Mouse (Mus musculus): ENCODE measurements around the gene Atpif1.

DNA sequence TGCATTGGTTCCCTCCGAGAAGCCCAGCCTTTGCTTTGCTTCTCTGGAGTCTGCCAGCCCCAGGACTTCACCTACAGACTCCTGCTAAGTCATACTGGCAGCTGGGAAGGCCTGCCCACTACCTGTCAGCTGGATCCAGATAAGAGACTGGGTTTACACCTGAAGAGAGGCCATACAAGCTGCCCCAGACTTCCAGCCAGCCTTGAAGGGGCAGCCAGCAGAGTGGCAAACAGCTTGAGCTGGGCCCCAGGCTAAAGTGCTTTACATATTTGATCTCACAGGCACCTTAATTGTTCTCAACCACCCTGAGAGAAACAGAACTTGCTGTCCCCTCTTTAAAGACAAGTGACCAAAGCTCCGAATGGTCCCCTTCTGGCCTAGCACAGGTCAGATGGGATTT is 26.2 kb downstream of the Atpif1 start:
- TF ChIP-seq CTCF (IDR thresholded peaks at IDR 0.05; ENCODE audit: control insufficient read depth, insufficient read depth, insufficient read length) = no peak
- no peak for TF ChIP-seq CEBPB (IDR thresholded peaks at IDR 0.05; ENCODE audit: low read depth)
- TF ChIP-seq MYOG (IDR thresholded peaks at IDR 0.05; ENCODE audit: control insufficient read depth, extremely low read depth, insufficient read length) = no peak
- TF ChIP-seq MYOD1 (IDR thresholded peaks at IDR 0.05; ENCODE audit: control insufficient read depth, insufficient read length, low read depth) = no peak
- no peak for TF ChIP-seq USF1 (IDR thresholded peaks at IDR 0.05; ENCODE audit: low read depth)
- no peak for TF ChIP-seq MAX (IDR thresholded peaks at IDR 0.05)
- TF ChIP-seq FOSL1 (IDR thresholded peaks at IDR 0.05; ENCODE audit: insufficient read depth, low read length, poor library complexity, severe bottlenecking) = no peak

Measured in C2C12 (cell line).